Mouse (Mus musculus) MEL (cell line): ENCODE measurements around the gene Rexo1. TPM values are rescaled to one million over a fixed set of nuclear protein-coding genes. Genes with fewer than 3 reads are reported as not detected.

Source experiments
- DNase-seq: peaks from one replicate; pipeline ENCODE4 v3.0.0; 2011; ENCODE audit warnings: low read depth, low spot score
- H3K27ac ChIP-seq: 2 replicates; pipeline ENCODE4 v1.5.1; 2012; ENCODE audit warnings: low read depth, mild to moderate bottlenecking, control low read depth, low read length, moderate library complexity; ENCODE audit not compliant: control insufficient read depth
- H3K27me3 ChIP-seq, 2 experiments: fragments of 150-350 bp in 1 of 2; sonication (generic) in 1 of 2; 2 replicates each; pipeline ENCODE4 v1.6.1; 2012; ENCODE audit warnings: low read length in 2 of 2, mild to moderate bottlenecking in 2 of 2, improper control_type of control experiment in 1 of 2, moderate library complexity in 1 of 2; ENCODE audit not compliant: insufficient read depth in 2 of 2, control insufficient read depth in 1 of 2
- H3K36me3 ChIP-seq, 2 experiments: 2 replicates each; pipeline ENCODE4 v1.6.1; 2012 to 2014; ENCODE audit warnings: low read length in 2 of 2, improper control_type of control experiment in 1 of 2, inconsistent platforms in 1 of 2, mild to moderate bottlenecking in 1 of 2; ENCODE audit not compliant: insufficient read depth in 2 of 2, control insufficient read depth in 1 of 2
- H3K4me1 ChIP-seq, 2 experiments: fragments of 150-350 bp in 1 of 2; sonication (generic) in 1 of 2; 2 replicates each; pipeline ENCODE4 v1.6.1; 2012; ENCODE audit warnings: low read length in 2 of 2, improper control_type of control experiment in 1 of 2, mild to moderate bottlenecking in 1 of 2; ENCODE audit not compliant: insufficient read depth in 2 of 2, control insufficient read depth in 1 of 2
- H3K4me3 ChIP-seq, 2 experiments: fragments of 150-350 bp in 1 of 2; sonication (generic) in 1 of 2; 2 replicates each; pipeline ENCODE4 v1.5.1; 2012; ENCODE audit warnings: low read depth in 2 of 2, low read length in 2 of 2, mild to moderate bottlenecking in 2 of 2, moderate library complexity in 2 of 2, control low read depth in 1 of 2, improper control_type of control experiment in 1 of 2; ENCODE audit not compliant: control insufficient read depth in 1 of 2, insufficient read depth in 1 of 2
- H3K79me2 ChIP-seq: 2 replicates; pipeline ENCODE4 v1.6.1; 2012; ENCODE audit warnings: mild to moderate bottlenecking, low read length, moderate library complexity; ENCODE audit not compliant: control insufficient read depth, poor library complexity, insufficient read depth
- H3K9ac ChIP-seq: 2 replicates; pipeline ENCODE4 v1.6.1; 2012; ENCODE audit warnings: low read depth, mild to moderate bottlenecking, control low read depth, low read length, moderate library complexity; ENCODE audit not compliant: control insufficient read depth, poor library complexity, severe bottlenecking
- H3K9me3 ChIP-seq: fragments of 150-350 bp; sonication (generic); replicated peaks from 2 replicates; pipeline ENCODE4 v1.6.1; 2012; ENCODE audit warnings: mild to moderate bottlenecking, low read length, improper control_type of control experiment, moderate library complexity; ENCODE audit not compliant: insufficient read depth
- CTCF ChIP-seq, 3 experiments: IDR thresholded peaks in 2 of 3; conservative IDR thresholded peaks in 1 of 3; 2 replicates each; pipeline ENCODE4 v1.5.1; 2011 to 2012; ENCODE audit warnings: low read length in 3 of 3, low read depth in 2 of 3, mild to moderate bottlenecking in 2 of 3, improper control_type of control experiment in 1 of 3, inconsistent platforms in 1 of 3, mixed read lengths in 1 of 3, moderate library complexity in 1 of 3; ENCODE audit not compliant: control insufficient read depth in 1 of 3, insufficient read depth in 1 of 3, poor library complexity in 1 of 3, severe bottlenecking in 1 of 3
- ELF1 ChIP-seq: IDR thresholded peaks from 2 replicates; pipeline ENCODE4 v1.6.1; 2014; ENCODE audit warnings: low read depth, mild to moderate bottlenecking, inconsistent platforms, low read length, improper control_type of control experiment, moderate library complexity
- EP300 ChIP-seq, 2 experiments: IDR thresholded peaks; 2 replicates each; pipeline ENCODE4 v1.6.1; 2011; ENCODE audit warnings: improper control_type of control experiment in 2 of 2, low read length in 2 of 2, low read depth in 1 of 2, mild to moderate bottlenecking in 1 of 2
- ETS1 ChIP-seq: IDR thresholded peaks from 2 replicates; pipeline ENCODE4 v1.6.1; 2012; ENCODE audit warnings: low read depth, mild to moderate bottlenecking, inconsistent platforms, low read length, improper control_type of control experiment, moderate library complexity
- GABPA ChIP-seq: IDR thresholded peaks from 2 replicates; pipeline ENCODE4 v1.6.1; 2012; ENCODE audit warnings: low read depth, mild to moderate bottlenecking, inconsistent platforms, low read length, improper control_type of control experiment, moderate library complexity
- GATA1 ChIP-seq: IDR thresholded peaks from 2 replicates; pipeline ENCODE4 v1.6.1; 2011; ENCODE audit warnings: low read depth, low read length, improper control_type of control experiment
- HCFC1 ChIP-seq: IDR thresholded peaks from 2 replicates; pipeline ENCODE4 v1.6.1; 2012; ENCODE audit warnings: low read depth, mild to moderate bottlenecking, inconsistent platforms, low read length, improper control_type of control experiment, moderate library complexity
- JUND ChIP-seq: IDR thresholded peaks from 2 replicates; pipeline ENCODE4 v1.6.1; 2011; ENCODE audit warnings: low read depth, mild to moderate bottlenecking, improper control_type of control experiment, low read length
- MAFK ChIP-seq: IDR thresholded peaks from 2 replicates; pipeline ENCODE4 v1.6.1; 2011; ENCODE audit warnings: low read depth, mild to moderate bottlenecking, low read length, improper control_type of control experiment, borderline replicate concordance
- MAX ChIP-seq: IDR thresholded peaks from 2 replicates; pipeline ENCODE4 v1.6.1; 2011; ENCODE audit warnings: low read length, improper control_type of control experiment
- MEF2A ChIP-seq: IDR thresholded peaks from 2 replicates; pipeline ENCODE4 v1.6.1; 2014; ENCODE audit warnings: low read depth, mild to moderate bottlenecking, inconsistent platforms, low read length, improper control_type of control experiment; ENCODE audit not compliant: poor library complexity, insufficient replicate concordance, severe bottlenecking; ENCODE audit errors: extremely low read depth
- MXI1 ChIP-seq: IDR thresholded peaks from 2 replicates; pipeline ENCODE4 v1.6.1; 2011; ENCODE audit warnings: mild to moderate bottlenecking, low read depth, low read length, improper control_type of control experiment
- MYC ChIP-seq: IDR thresholded peaks from 2 replicates; pipeline ENCODE4 v1.6.1; 2011; ENCODE audit warnings: low read depth, mild to moderate bottlenecking, low read length, improper control_type of control experiment, moderate library complexity
- NELFE ChIP-seq: IDR thresholded peaks from 2 replicates; pipeline ENCODE4 v1.6.1; 2011; ENCODE audit warnings: low read depth, low read length, improper control_type of control experiment
- NRF1 ChIP-seq: IDR thresholded peaks from 2 replicates; pipeline ENCODE4 v1.6.1; 2014; ENCODE audit warnings: low read depth, mild to moderate bottlenecking, inconsistent platforms, low read length, improper control_type of control experiment, moderate library complexity; ENCODE audit not compliant: poor library complexity, insufficient read depth, severe bottlenecking
- POLR2A ChIP-seq, 2 experiments: IDR thresholded peaks; 2 replicates each; pipeline ENCODE4 v1.6.1; 2011 to 2012; ENCODE audit warnings: low read length in 2 of 2, mild to moderate bottlenecking in 2 of 2, control low read depth in 1 of 2, improper control_type of control experiment in 1 of 2, low read depth in 1 of 2, moderate library complexity in 1 of 2; ENCODE audit not compliant: control insufficient read depth in 1 of 2, insufficient read depth in 1 of 2, poor library complexity in 1 of 2
- POLR2AphosphoS5 ChIP-seq: IDR thresholded peaks from 2 replicates; pipeline ENCODE4 v1.6.1; 2012; ENCODE audit warnings: low read depth, borderline replicate concordance, mild to moderate bottlenecking, inconsistent platforms, low read length, moderate library complexity, mixed read lengths
- RAD21 ChIP-seq: IDR thresholded peaks from 2 replicates; pipeline ENCODE4 v1.6.1; 2011; ENCODE audit warnings: mild to moderate bottlenecking, low read depth, low read length, improper control_type of control experiment
- RCOR1 ChIP-seq: IDR thresholded peaks from 2 replicates; pipeline ENCODE4 v1.6.1; 2012; ENCODE audit warnings: low read depth, mild to moderate bottlenecking, inconsistent platforms, low read length, improper control_type of control experiment
- SIN3A ChIP-seq: IDR thresholded peaks from 2 replicates; pipeline ENCODE4 v1.6.1; 2012; ENCODE audit warnings: low read length, improper control_type of control experiment, inconsistent platforms
- TAL1 ChIP-seq: IDR thresholded peaks from 2 replicates; pipeline ENCODE4 v1.6.1; 2012; ENCODE audit warnings: mild to moderate bottlenecking, inconsistent platforms, low read length, moderate library complexity, mixed read lengths
- TBP ChIP-seq: IDR thresholded peaks from 2 replicates; pipeline ENCODE4 v1.8.0; 2011; ENCODE audit warnings: low read depth, low read length, improper control_type of control experiment
- TCF12 ChIP-seq: IDR thresholded peaks from 2 replicates; pipeline ENCODE4 v1.6.1; 2014; ENCODE audit warnings: low read depth, mild to moderate bottlenecking, inconsistent platforms, low read length, improper control_type of control experiment, moderate library complexity
- UBTF ChIP-seq: IDR thresholded peaks from 2 replicates; pipeline ENCODE4 v1.6.1; 2012; ENCODE audit warnings: low read depth, mild to moderate bottlenecking, inconsistent platforms, low read length, improper control_type of control experiment, moderate library complexity, borderline replicate concordance; ENCODE audit not compliant: insufficient read depth
- USF1 ChIP-seq: IDR thresholded peaks from 2 replicates; pipeline ENCODE4 v1.6.1; 2014; ENCODE audit warnings: low read depth, mild to moderate bottlenecking, inconsistent platforms, low read length, improper control_type of control experiment, moderate library complexity
- USF2 ChIP-seq, 2 experiments: IDR thresholded peaks; 2 replicates each; pipeline ENCODE4 v1.6.1; 2011 to 2012; ENCODE audit warnings: improper control_type of control experiment in 2 of 2, low read length in 2 of 2, borderline replicate concordance in 1 of 2, inconsistent platforms in 1 of 2, low read depth in 1 of 2, mild to moderate bottlenecking in 1 of 2; ENCODE audit not compliant: insufficient read depth in 1 of 2
- ZC3H11A ChIP-seq: IDR thresholded peaks from 2 replicates; pipeline ENCODE4 v1.6.1; 2012; ENCODE audit warnings: low read depth, mild to moderate bottlenecking, inconsistent platforms, low read length, improper control_type of control experiment
- ZKSCAN1 ChIP-seq: IDR thresholded peaks from 2 replicates; pipeline ENCODE4 v1.6.1; 2012; ENCODE audit warnings: low read depth, mild to moderate bottlenecking, inconsistent platforms, low read length, improper control_type of control experiment, moderate library complexity
- ZMIZ1 ChIP-seq: IDR thresholded peaks from 2 replicates; pipeline ENCODE4 v1.6.1; 2012; ENCODE audit warnings: low read depth, mild to moderate bottlenecking, inconsistent platforms, low read length, improper control_type of control experiment, moderate library complexity
- ZNF384 ChIP-seq: IDR thresholded peaks from 2 replicates; pipeline ENCODE4 v1.6.1; 2012; ENCODE audit warnings: low read depth, mild to moderate bottlenecking, inconsistent platforms, low read length, improper control_type of control experiment
- polyA plus RNA-seq, 2 experiments: library from polyadenylated mRNA; stranded (reverse) in 1 of 2; unstranded in 1 of 2; fragments of >175 nt in 1 of 2; fragments of >200 nt in 1 of 2; gene quantifications; 2 replicates each; pipeline versions ENCODE4 v1.2.1 to v1.2.4; 2012; ENCODE audit warnings: low replicate concordance in 2 of 2, low read depth in 1 of 2; ENCODE audit not compliant: insufficient read length in 2 of 2, insufficient read depth in 1 of 2, missing spikeins in 1 of 2
- total RNA-seq: library from RNA; depleted of rRNA; stranded (reverse); fragments of 300-350 nt; gene quantifications from 2 replicates; pipeline ENCODE4 v1.2.3, GENCODE M21; 2012

Gene Rexo1
- total and polyA plus RNA-seq, 3 experiments, result 14.7 to 54.6 TPM; not detected in 1

DNA sequence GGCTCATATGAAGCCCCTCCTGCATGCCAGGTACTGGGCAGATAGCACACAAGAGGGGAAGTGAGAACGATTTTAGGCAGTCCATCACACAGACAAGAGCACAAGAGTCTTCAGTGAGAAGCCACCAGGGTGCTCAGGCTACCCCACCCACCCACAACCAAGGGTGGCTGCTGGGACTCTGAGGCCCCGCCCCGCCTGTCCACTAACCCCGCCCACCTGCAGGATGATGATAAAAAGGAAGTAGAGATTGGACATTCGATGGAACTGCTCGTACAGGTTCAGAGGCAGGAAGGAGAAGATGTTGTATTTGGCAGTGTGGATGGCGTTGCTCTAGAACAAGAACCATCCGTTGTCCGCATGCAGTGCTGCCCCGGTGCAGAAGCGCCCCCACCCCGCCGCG is 26.3 kb downstream of the Rexo1 start:
- Histone ChIP-seq H3K79me2 (no peaks in the 10 kb centered on the region), H3K27ac (no peak overlapping the region), H3K9ac (peak overlapping the region; percentile 39), H3K4me3 (peak overlapping the region; percentile 51 to 78), H3K36me3 (peaks cover 0 to 13% of the 10 kb centered on the region in 2 experiments; a peak in 2 of 4 replicates), H3K9me3 (no peaks in the 10 kb centered on the region), H3K4me1 (peaks cover 10 to 40% of the 10 kb centered on the region in 2 experiments; a peak in 3 of 4 replicates), H3K27me3 (no peaks in the 10 kb centered on the region)
- peak; percentile 86 for DNase-seq
- no peak for TF ChIP-seq MEF2A
- peak; percentile 29; the same call in 1 of the 2 replicates for TF ChIP-seq TBP

- Histone ChIP-seq H3K9me3 (no peaks in the 10 kb centered on the region), H3K79me2 (no peaks in the 10 kb centered on the region), H3K27me3 (no peaks in the 10 kb centered on the region), H3K4me3 (peak overlapping the region; percentile 2 to 28; a peak in 2 of 4 replicates), H3K9ac (no peak overlapping the region; the same call in 1 of the 2 replicates), H3K27ac (no peak overlapping the region), H3K4me1 (peaks cover 10 to 33% of the 10 kb centered on the region in 2 experiments; a peak in 3 of 4 replicates), H3K36me3 (peaks cover 0 to 12% of the 10 kb centered on the region in 2 experiments; a peak in 2 of 4 replicates)
- DNase-seq, result peak; percentile 92
- TF ChIP-seq ETS1, result 0 out of 2 replicates have a peak, but pooled peaks have one; percentile 18
- TF ChIP-seq CTCF (IDR thresholded peaks at IDR 0.05 in 2 of 3, conservative IDR thresholded peaks at IDR 0.05 in 1 of 3; ENCODE audit: control insufficient read depth in 1 of 3, insufficient read depth in 1 of 3, low read depth in 2 of 3, low read length in 3 of 3, poor library complexity in 1 of 3, severe bottlenecking in 1 of 3), result no peak
- peak; percentile 59 for TF ChIP-seq NELFE
- no peak for TF ChIP-seq USF1
- no peak for TF ChIP-seq ZNF384
- TF ChIP-seq JUND, result no peak
- TF ChIP-seq TCF12, result no peak
- peak in 1 of 2 experiments; percentile 70; a peak in 2 of 4 replicates for TF ChIP-seq POLR2A (IDR thresholded peaks at IDR 0.05; ENCODE audit: control insufficient read depth in 1 of 2, insufficient read depth in 1 of 2, low read depth in 1 of 2, low read length in 2 of 2, poor library complexity in 1 of 2)
- TF ChIP-seq ZKSCAN1, result no peak
- TF ChIP-seq HCFC1, result no peak
- TF ChIP-seq MXI1, result no peak
- no peak for TF ChIP-seq ZC3H11A
- no peak for TF ChIP-seq USF2 (IDR thresholded peaks at IDR 0.05; ENCODE audit: borderline replicate concordance in 1 of 2, insufficient read depth in 1 of 2, low read depth in 1 of 2, low read length in 2 of 2)
- TF ChIP-seq GATA1, result no peak
- no peak for TF ChIP-seq MAFK
- TF ChIP-seq UBTF, result no peak
- TF ChIP-seq POLR2AphosphoS5, result no peak
- TF ChIP-seq TAL1, result no peak
- TF ChIP-seq TBP, result peak; percentile 44; the same call in 1 of the 2 replicates
- no peak for TF ChIP-seq RAD21
- peak; percentile 59 for TF ChIP-seq ZMIZ1
- peak; percentile 44; the same call in 1 of the 2 replicates for TF ChIP-seq SIN3A
- TF ChIP-seq NRF1, result no peak
- TF ChIP-seq EP300 (IDR thresholded peaks at IDR 0.05; ENCODE audit: low read depth in 1 of 2, low read length in 2 of 2), result 0 out of 4 replicates have a peak, but pooled peaks of 1 of the 2 experiments have one; percentile 28
- TF ChIP-seq GABPA, result no peak
- no peak for TF ChIP-seq MYC
- no peak for TF ChIP-seq RCOR1
- no peak for TF ChIP-seq ELF1
- no peak for TF ChIP-seq MAX
Measured at GRCm38 (mm10) chr10:80533704-80534103, 27.7 kb downstream of the Rexo1 start.
